Mouse (Mus musculus) heart, embryonic 14.5 days (tissue): ENCODE results near the gene Hist1h2aa. TPM values are rescaled to one million over a fixed set of nuclear protein-coding genes. Genes with fewer than 3 reads are reported as not detected.

ENCODE experiments used
- ATAC-seq: fragments of 200-750 bp; cut with Nextera tagmentation; 2 replicates; pipeline ENCODE4 v1.8.0; 2017; ENCODE audit warnings: low read depth, moderate TSS enrichment; ENCODE audit not compliant: insufficient number of reproducible peaks, insufficient read depth, low FRiP score
- H3K27ac ChIP-seq, 2 experiments: fragments of 200-500 bp in 1 of 2; fragments of 300-500 bp in 1 of 2; sonication (generic) in 1 of 2; replicated peaks in 1 of 2; 2 replicates each; pipeline ENCODE4 v1.5.1; 2012 to 2014; ENCODE audit warnings: low read depth in 2 of 2, low read length in 2 of 2, control low read depth in 1 of 2, mild to moderate bottlenecking in 1 of 2, mixed read lengths in 1 of 2; ENCODE audit not compliant: control insufficient read depth in 1 of 2, insufficient read depth in 1 of 2
- H3K27me3 ChIP-seq: fragments of 300-500 bp; sonication (generic); 2 replicates; pipeline ENCODE4 v1.6.1; 2014; ENCODE audit warnings: mild to moderate bottlenecking, low read length, control low read depth; ENCODE audit not compliant: control insufficient read depth, insufficient read depth
- H3K36me3 ChIP-seq: fragments of 300-500 bp; sonication (generic); 2 replicates; pipeline ENCODE4 v1.6.1; 2014; ENCODE audit warnings: mild to moderate bottlenecking, control low read depth, low read length, mixed read lengths; ENCODE audit not compliant: control insufficient read depth, insufficient read depth
- H3K4me1 ChIP-seq, 2 experiments: fragments of 200-500 bp in 1 of 2; fragments of 300-500 bp in 1 of 2; sonication (generic) in 1 of 2; 2 replicates each; pipeline ENCODE4 v1.6.1; 2012 to 2014; ENCODE audit warnings: low read length in 2 of 2, control low read depth in 1 of 2, mixed read lengths in 1 of 2; ENCODE audit not compliant: control insufficient read depth in 2 of 2, insufficient read depth in 2 of 2
- H3K4me2 ChIP-seq: fragments of 300-500 bp; sonication (generic); 2 replicates; pipeline ENCODE4 v1.6.1; 2014; ENCODE audit warnings: mild to moderate bottlenecking, low read length
- H3K4me3 ChIP-seq, 2 experiments: fragments of 200-500 bp in 1 of 2; fragments of 300-500 bp in 1 of 2; sonication (generic) in 1 of 2; 2 replicates each; pipeline ENCODE4 v1.5.1; 2012 to 2014; ENCODE audit warnings: low read length in 2 of 2, mild to moderate bottlenecking in 2 of 2, control low read depth in 1 of 2, low read depth in 1 of 2, moderate library complexity in 1 of 2; ENCODE audit not compliant: control insufficient read depth in 1 of 2, insufficient read depth in 1 of 2
- H3K9ac ChIP-seq: fragments of 300-500 bp; sonication (generic); 2 replicates; pipeline ENCODE4 v1.6.1; 2014; ENCODE audit warnings: mild to moderate bottlenecking, low read length
- H3K9me3 ChIP-seq: fragments of 300-500 bp; sonication (generic); 2 replicates; pipeline ENCODE4 v1.6.1; 2016; ENCODE audit warnings: low read length, control low read depth; ENCODE audit not compliant: control insufficient read depth
- WGBS: fragments of 180-500 bp; shearing (Covaris S2); extraction: QIAGEN DNeasy Blood & Tissue Kit; methylation state at CpG from one replicate; pipeline ENCODE4 v1.1.7; 2014; 5-methylcytosine and 5-hydroxymethylcytosine counted together
- polyA plus RNA-seq: library from polyadenylated mRNA; unstranded; fragments of >200 nt; fragmentation: Nextera tagmentation; extraction: Ambion mirVana; gene quantifications from 2 replicates; pipeline ENCODE4 v1.2.1, GENCODE M21; 2014

The Hist1h2aa gene
- not detected in 2 replicates for polyA plus RNA-seq

GRCm38 (mm10) chr13:23934211-23934520 lies at the start of gene Hist1h2aa:
TSS of gene Hist1h2aa (plus strand) at chr13:23934462.
- H3K27ac ChIP-seq, result no peak within 1 kb of the TSS
- no peak within 1 kb of the TSS for H3K4me2 ChIP-seq
- no peaks in the 10 kb centered on the region for H3K9me3 ChIP-seq
- no peaks in the 10 kb centered on the region for H3K4me1 ChIP-seq
- no peak for ATAC-seq
- no peaks in the 10 kb centered on the region for H3K36me3 ChIP-seq
- 87% methylated on average over 10 of the region's 10 CpGs for WGBS
- no peak within 1 kb of the TSS for H3K4me3 ChIP-seq
- H3K9ac ChIP-seq, result no peak within 1 kb of the TSS
- H3K27me3 ChIP-seq, result no peaks in the 10 kb centered on the region

DNA sequence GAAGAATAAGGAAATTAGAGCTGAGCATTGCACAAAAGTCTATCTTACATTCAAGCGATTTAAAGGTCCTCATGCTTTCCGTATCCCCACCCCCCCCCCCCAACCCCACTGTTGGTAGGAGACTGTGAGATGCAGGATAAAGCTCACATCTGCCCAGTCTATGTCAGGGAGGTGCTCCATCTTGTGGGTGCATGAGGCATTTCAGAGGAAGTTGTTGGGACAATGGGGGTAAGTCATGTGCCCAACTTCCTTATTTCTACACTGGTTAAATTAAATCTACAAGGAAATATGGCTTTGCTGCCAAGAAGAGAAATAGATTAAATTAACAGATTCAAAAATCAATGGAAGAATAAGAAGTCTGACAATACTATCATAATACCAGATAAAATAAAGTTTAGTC lies 48.7 kb upstream of the Hist1h2aa start:
- Histone ChIP-seq H3K9me3 (no peaks in the 10 kb centered on the region), H3K4me2 (no peak overlapping the region), H3K36me3 (no peaks in the 10 kb centered on the region), H3K4me1 (no peaks in the 10 kb centered on the region), H3K27me3 (no peaks in the 10 kb centered on the region), H3K9ac (no peak overlapping the region), H3K27ac (no peak overlapping the region), H3K4me3 (no peak overlapping the region)
- no peak for ATAC-seq
- WGBS, result 40% methylated on average over 2 of the region's 2 CpGs

DNA sequence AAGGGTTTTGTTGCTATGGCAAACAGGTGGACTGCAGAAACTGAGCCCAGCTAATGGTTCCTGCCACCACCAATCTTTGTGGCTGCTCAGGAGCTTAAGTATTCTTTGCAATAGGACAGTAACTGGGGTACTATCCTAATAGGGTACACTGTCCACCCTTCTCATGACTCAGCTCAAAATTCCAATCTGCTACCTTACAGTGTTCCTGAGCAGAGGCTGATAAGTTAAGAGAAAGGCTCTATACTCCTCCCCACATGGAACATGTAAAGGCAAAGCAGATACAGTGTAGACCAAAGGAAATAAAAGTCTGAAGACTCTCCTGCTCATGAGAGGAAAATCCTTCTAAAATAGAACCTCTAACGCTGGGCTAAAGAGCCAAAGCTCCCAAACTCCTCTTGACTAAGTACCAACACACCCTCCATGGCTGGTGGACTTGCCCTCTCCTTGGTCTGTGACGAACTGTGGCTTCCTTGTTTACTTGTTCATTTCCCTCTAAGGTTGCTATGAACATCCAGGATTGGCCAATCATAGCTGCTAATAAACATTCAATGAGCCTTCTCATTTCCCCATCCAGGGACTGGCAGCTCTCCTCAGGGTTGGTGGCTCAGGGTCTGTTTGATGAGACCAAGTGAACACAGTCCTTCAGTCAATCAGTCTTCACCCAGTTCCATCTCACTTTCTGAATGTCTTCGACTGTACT lies 47.1 kb upstream of the Hist1h2aa start:
- no peak for ATAC-seq
- H3K27me3 ChIP-seq, result no peaks in the 10 kb centered on the region
- H3K4me3 ChIP-seq, result no peak overlapping the region
- no peak overlapping the region for H3K4me2 ChIP-seq
- H3K9ac ChIP-seq, result no peak overlapping the region
- no peaks in the 10 kb centered on the region for H3K36me3 ChIP-seq
- H3K4me1 ChIP-seq, result no peaks in the 10 kb centered on the region
- no peak overlapping the region for H3K27ac ChIP-seq
- no peaks in the 10 kb centered on the region for H3K9me3 ChIP-seq
- 81% methylated on average over 3 of the region's 3 CpGs for WGBS

DNA sequence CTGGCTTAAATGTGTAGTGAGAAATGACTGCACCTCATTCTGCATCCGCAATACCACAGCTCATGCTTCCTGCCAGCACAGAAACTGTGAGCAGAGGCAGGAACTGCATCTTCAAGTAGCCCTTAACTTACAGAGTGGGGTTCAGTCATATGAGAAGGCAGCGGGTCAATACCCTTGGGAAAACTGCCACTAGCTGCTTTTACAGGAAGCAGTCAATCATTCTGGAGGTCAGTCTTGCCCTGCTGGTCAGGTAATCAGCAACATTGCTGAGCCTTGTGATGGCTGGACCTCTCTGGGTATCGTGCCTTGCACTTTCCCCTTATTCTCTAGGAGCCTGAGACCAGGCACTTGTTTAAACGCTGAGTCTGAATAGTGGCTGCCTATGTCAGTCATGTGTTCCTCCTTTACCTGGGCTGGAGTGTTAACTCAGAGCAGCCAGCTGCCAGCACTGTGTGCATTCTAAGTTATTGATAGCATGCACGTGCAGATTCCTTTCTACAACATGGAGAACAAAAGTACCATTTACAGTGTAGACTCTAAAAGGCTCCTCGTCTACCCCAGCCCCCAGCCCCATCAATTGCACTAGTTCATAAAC lies 45.2 kb upstream of the Hist1h2aa start:
- ATAC-seq, result no peak
- no peaks in the 10 kb centered on the region for H3K9me3 ChIP-seq
- WGBS, result 56% methylated on average over 6 of the region's 6 CpGs
- H3K9ac ChIP-seq, result no peak overlapping the region
- H3K4me3 ChIP-seq, result no peak overlapping the region
- H3K36me3 ChIP-seq, result no peaks in the 10 kb centered on the region
- no peaks in the 10 kb centered on the region for H3K4me1 ChIP-seq
- H3K4me2 ChIP-seq, result no peak overlapping the region
- H3K27me3 ChIP-seq, result no peaks in the 10 kb centered on the region
- H3K27ac ChIP-seq, result no peak overlapping the region

- Histone ChIP-seq H3K36me3 (no peaks in the 10 kb centered on the region), H3K9ac (no peak overlapping the region), H3K27ac (no peak overlapping the region), H3K4me2 (no peak overlapping the region), H3K4me1 (no peaks in the 10 kb centered on the region), H3K4me3 (no peak overlapping the region), H3K27me3 (no peaks in the 10 kb centered on the region), H3K9me3 (no peaks in the 10 kb centered on the region)
- WGBS, result 25% methylated on average over 9 of the region's 9 CpGs
- ATAC-seq, result no peak
These were observed 41.5 kb upstream of the Hist1h2aa start for GRCm38 (mm10) chr13:23892592-23893268.

DNA sequence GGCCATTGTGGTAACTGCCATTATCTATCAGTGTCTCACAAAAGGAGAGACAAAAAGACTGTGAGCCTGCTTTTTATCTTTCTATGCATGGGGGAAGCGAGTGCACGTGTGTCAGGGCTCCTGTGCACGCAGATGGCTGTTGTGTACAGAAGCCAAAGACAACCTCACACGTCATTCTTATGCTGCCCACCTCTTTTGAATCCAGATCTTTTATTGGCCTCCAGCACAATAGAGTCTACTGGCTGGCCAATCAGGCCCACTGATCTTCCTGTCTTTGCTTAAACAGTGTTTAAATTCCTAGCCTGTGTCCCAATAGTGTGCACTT lies 41.0 kb upstream of the Hist1h2aa start:
- H3K9ac ChIP-seq, result no peak overlapping the region
- no peaks in the 10 kb centered on the region for H3K36me3 ChIP-seq
- no peak overlapping the region for H3K4me2 ChIP-seq
- no peak for ATAC-seq
- no peaks in the 10 kb centered on the region for H3K4me1 ChIP-seq
- no peak overlapping the region for H3K4me3 ChIP-seq
- H3K27ac ChIP-seq, result no peak overlapping the region
- no peaks in the 10 kb centered on the region for H3K9me3 ChIP-seq
- no peaks in the 10 kb centered on the region for H3K27me3 ChIP-seq
- WGBS, result 39% methylated on average over 4 of the region's 4 CpGs

- no peak for ATAC-seq
- Histone ChIP-seq H3K36me3 (no peaks in the 10 kb centered on the region), H3K9ac (no peak overlapping the region), H3K27me3 (no peaks in the 10 kb centered on the region), H3K4me2 (no peak overlapping the region), H3K27ac (no peak overlapping the region), H3K4me3 (no peak overlapping the region), H3K9me3 (no peaks in the 10 kb centered on the region), H3K4me1 (no peaks in the 10 kb centered on the region)
- 22% methylated on average over 6 of the region's 6 CpGs for WGBS
These were observed 36.0 kb upstream of the Hist1h2aa start for GRCm38 (mm10) chr13:23898242-23898641.
